Mouse (Mus musculus) heart, postnatal 0 days (tissue): ENCODE results near the gene Gse1.

ENCODE experiments used
- CTCF ChIP-seq: IDR thresholded peaks from 2 replicates; pipeline ENCODE4 v1.5.1; 2016; ENCODE audit warnings: antibody characterized with exemption, control low read depth, low read depth
- EP300 ChIP-seq: IDR thresholded peaks from 2 replicates; pipeline ENCODE4 v1.6.1; 2016; ENCODE audit warnings: antibody characterized with exemption, low read depth

DNA sequence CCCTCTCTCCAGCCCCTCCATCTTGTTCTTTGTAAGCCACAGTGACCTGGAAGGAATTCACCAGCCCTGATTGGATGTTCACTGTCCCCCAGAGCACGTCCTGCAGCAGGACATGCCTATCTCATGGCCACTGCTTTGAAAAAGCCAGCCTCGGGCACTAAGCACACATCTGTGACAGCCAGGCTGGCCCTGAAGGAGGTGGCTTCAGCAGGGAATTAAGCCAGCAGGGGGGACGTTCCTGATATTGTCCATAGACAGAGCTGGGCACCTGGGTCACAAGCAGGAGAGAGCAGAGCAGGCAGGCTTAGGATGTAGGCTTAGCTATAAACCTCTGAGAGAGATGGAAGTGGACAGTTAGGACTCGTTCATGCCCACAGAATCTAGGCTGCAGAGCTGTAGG, 153.6 kb downstream of the Gse1 start:
- TF ChIP-seq CTCF = no peak
- TF ChIP-seq EP300 = no peak
